Mouse (Mus musculus): ENCODE results near the gene Plin5. TPM values are rescaled to one million over a fixed set of nuclear protein-coding genes. Genes with fewer than 3 reads are reported as not detected.

Plin5 gene
- polyA plus RNA-seq, 1 experiment: 0.06 TPM

DNA sequence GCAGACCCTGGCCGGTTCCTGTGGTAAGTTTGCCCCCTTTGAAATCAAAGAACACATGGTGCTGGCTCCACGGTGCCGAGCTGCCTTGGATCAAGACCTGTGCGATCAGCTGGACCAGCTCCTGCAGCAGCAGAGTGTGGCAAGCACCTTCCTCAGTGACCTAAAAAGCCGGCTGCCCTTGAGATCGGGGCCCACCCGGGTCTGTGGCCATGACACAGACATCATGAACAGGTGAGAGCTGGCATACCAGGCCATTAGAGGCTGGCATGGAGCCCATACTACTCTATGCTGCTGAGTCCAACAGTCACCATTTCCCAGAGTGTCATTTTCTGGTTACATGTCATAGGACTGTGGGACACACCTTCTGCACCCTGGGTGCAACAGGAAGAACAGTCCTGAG lies 55.3 kb downstream of the Plin5 start:
- no peaks in the 10 kb centered on the region for H3K27me3 ChIP-seq (ENCODE audit: control insufficient read depth, insufficient read depth, insufficient read length)
- TF ChIP-seq CEBPB (IDR thresholded peaks at IDR 0.05; ENCODE audit: insufficient read depth, poor library complexity, severe bottlenecking) (no peak), SRF (IDR thresholded peaks at IDR 0.05; ENCODE audit: control insufficient read depth, insufficient read length, low read depth) (no peak)
- H3K4me2 ChIP-seq (ENCODE audit: low read depth): no peak overlapping the region
- no peak overlapping the region for H3K4me3 ChIP-seq
- H3K36me3 ChIP-seq (ENCODE audit: control insufficient read depth, insufficient read depth): peaks cover 21% of the 10 kb centered on the region
- no peak overlapping the region for H3ac ChIP-seq (ENCODE audit: control insufficient read depth, insufficient read length)
- no peaks in the 10 kb centered on the region for H3K79me2 ChIP-seq (ENCODE audit: control insufficient read depth, insufficient read depth)

Other genes starting within 250 kb of the Plin5 start
- gene Zfp119a, start 238.7 kb downstream of the Plin5 start, polyA plus RNA-seq (2012; fragmentation: generic; extraction: Trizol): 0.98 TPM
- 1.1 TPM for gene Zfp959, start 225.5 kb downstream of the Plin5 start, polyA plus RNA-seq (2012; fragmentation: generic; extraction: Trizol)
- gene Zfp119b, start 168.1 kb downstream of the Plin5 start, polyA plus RNA-seq (2012; fragmentation: generic; extraction: Trizol): 0.82 TPM
- not detected for gene Ebi3, start 165.0 kb downstream of the Plin5 start, polyA plus RNA-seq (2012; fragmentation: generic; extraction: Trizol)
- gene Yju2, start 158.5 kb downstream of the Plin5 start, polyA plus RNA-seq (2012; fragmentation: generic; extraction: Trizol): 9.3 TPM
- 0.13 TPM for gene Shd, start 147.1 kb downstream of the Plin5 start, polyA plus RNA-seq (2012; fragmentation: generic; extraction: Trizol)
- 0.36 TPM for gene Fsd1, start 131.1 kb downstream of the Plin5 start, polyA plus RNA-seq (2012; fragmentation: generic; extraction: Trizol)
- 0.46 TPM for gene Stap2, start 112.0 kb downstream of the Plin5 start, polyA plus RNA-seq (2012; fragmentation: generic; extraction: Trizol)
- 92.1 TPM for gene Mpnd, start 111.9 kb downstream of the Plin5 start, polyA plus RNA-seq (2012; fragmentation: generic; extraction: Trizol)
- gene Sh3gl1, start 81.0 kb downstream of the Plin5 start, polyA plus RNA-seq (2012; fragmentation: generic; extraction: Trizol): 66.9 TPM
- 8.0 TPM for gene Chaf1a, start 77.2 kb downstream of the Plin5 start, polyA plus RNA-seq (2012; fragmentation: generic; extraction: Trizol)
- 54.3 TPM for gene Ubxn6, start 42.6 kb downstream of the Plin5 start, polyA plus RNA-seq (2012; fragmentation: generic; extraction: Trizol)
- 56.4 TPM for gene Hdgfl2, start 38.0 kb downstream of the Plin5 start, polyA plus RNA-seq (2012; fragmentation: generic; extraction: Trizol)
- 0.30 TPM for gene Plin4, start 7.8 kb downstream of the Plin5 start, polyA plus RNA-seq (2012; fragmentation: generic; extraction: Trizol)
- gene Lrg1, start 4.4 kb upstream of the Plin5 start, polyA plus RNA-seq (2012; fragmentation: generic; extraction: Trizol): 0.04 TPM
- 1.4 TPM for gene Sema6b, start 22.7 kb upstream of the Plin5 start, polyA plus RNA-seq (2012; fragmentation: generic; extraction: Trizol)
- gene Tnfaip8l1, start 44.9 kb upstream of the Plin5 start, polyA plus RNA-seq (2012; fragmentation: generic; extraction: Trizol): 2.3 TPM
- 73.9 TPM for gene Mydgf, start 66.3 kb upstream of the Plin5 start, polyA plus RNA-seq (2012; fragmentation: generic; extraction: Trizol)
- gene Dpp9, start 101.3 kb upstream of the Plin5 start, polyA plus RNA-seq (2012; fragmentation: generic; extraction: Trizol): 37.1 TPM
- 43.6 TPM for gene Fem1a, start 139.2 kb upstream of the Plin5 start, polyA plus RNA-seq (2012; fragmentation: generic; extraction: Trizol)
- 9.1 TPM for gene Ticam1, start 159.2 kb upstream of the Plin5 start, polyA plus RNA-seq (2012; fragmentation: generic; extraction: Trizol)
- gene Plin3, start 175.3 kb upstream of the Plin5 start, polyA plus RNA-seq (2012; fragmentation: generic; extraction: Trizol): 44.8 TPM
- not detected for gene Arrdc5, start 182.7 kb upstream of the Plin5 start, polyA plus RNA-seq (2012; fragmentation: generic; extraction: Trizol)
- 18.4 TPM for gene Uhrf1, start 185.7 kb upstream of the Plin5 start, polyA plus RNA-seq (2012; fragmentation: generic; extraction: Trizol)
- gene Kdm4b, start 208.5 kb upstream of the Plin5 start, polyA plus RNA-seq (2012; fragmentation: generic; extraction: Trizol): 31.3 TPM